Mouse (Mus musculus) testis, adult 2 months (tissue): ENCODE data around the gene Ctnna3.

Experiments
- CTCF ChIP-seq: fragments of 200-500 bp; IDR thresholded peaks from 2 replicates; pipeline ENCODE4 v1.5.1; 2012; ENCODE audit warnings: low read depth, mild to moderate bottlenecking, inconsistent platforms, low read length, moderate library complexity; ENCODE audit not compliant: control insufficient read depth, insufficient read depth, insufficient replicate concordance
- POLR2A ChIP-seq: fragments of 200-500 bp; IDR thresholded peaks from 2 replicates; pipeline ENCODE4 v1.6.1; 2012; ENCODE audit warnings: low read depth, mild to moderate bottlenecking, inconsistent platforms, low read length, moderate library complexity; ENCODE audit not compliant: control insufficient read depth

DNA sequence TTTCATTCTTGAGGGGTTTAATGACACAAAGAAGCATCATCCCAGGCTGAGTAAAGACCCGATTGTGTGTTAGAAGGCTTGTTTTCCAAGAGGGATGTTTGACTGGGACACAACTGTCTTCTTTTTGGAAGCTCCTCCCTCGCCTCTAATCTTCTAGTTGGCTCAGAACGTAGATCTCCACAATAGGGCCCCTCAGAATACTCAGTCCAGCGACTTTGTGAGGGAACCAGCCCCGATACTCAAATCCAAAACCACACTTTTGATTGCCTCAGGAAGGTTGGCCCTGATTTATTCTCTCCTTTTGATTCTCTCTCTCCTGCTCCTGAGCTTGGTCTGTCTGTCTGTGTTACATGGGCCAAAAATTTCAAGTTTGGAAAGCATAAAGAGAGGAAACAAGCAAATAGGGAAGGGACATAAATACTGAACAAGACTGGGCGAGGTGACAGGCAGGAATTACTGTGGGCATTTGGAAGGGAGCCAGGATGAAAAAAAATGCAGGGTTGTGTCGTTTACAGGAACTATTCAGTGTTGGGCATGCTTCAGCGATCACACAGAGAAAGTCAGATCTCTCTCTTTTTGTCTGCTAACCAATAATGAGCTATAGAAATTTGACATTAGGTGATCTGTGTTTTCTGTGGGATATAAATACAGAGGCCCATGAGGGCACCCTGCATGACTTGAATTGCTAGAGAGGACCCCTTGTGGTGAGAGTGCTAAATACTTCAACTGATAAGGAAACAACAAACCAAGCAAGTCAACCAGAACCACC lies 25.4 kb downstream of the Ctnna3 start:
- TF ChIP-seq CTCF (no peak), POLR2A (no peak)
